Mouse (Mus musculus): Measurements from ENCODE around the gene Map2k4. TPM values are rescaled to one million over a fixed set of nuclear protein-coding genes. Genes with fewer than 3 reads are reported as not detected.

Map2k4 gene
- polyA plus RNA-seq, 1 experiment from 2014 or later: 65.1 TPM

GRCm38 (mm10) chr11:65704861-65705260 is 83.2 kb downstream of the Map2k4 start:
- peaks cover 51% of the 10 kb centered on the region for H3K36me3 ChIP-seq
- H3K9me3 ChIP-seq: no peaks in the 10 kb centered on the region
- no peaks in the 10 kb centered on the region for H3K4me1 ChIP-seq
- no peak overlapping the region for H3K27ac ChIP-seq
- H3K4me2 ChIP-seq: no peak overlapping the region
- no peak overlapping the region for H3K9ac ChIP-seq
- ATAC-seq (ENCODE audit: insufficient number of reproducible peaks, insufficient read depth, low FRiP score, low TSS enrichment, low read depth): no peak
- no peaks in the 10 kb centered on the region for H3K27me3 ChIP-seq
- WGBS: 87% methylated on average over 4 of the region's 4 CpGs
- no peak overlapping the region for H3K4me3 ChIP-seq

- Histone ChIP-seq H3K27me3 (0 out of 2 replicates have a peak, but pooled peaks cover 6% of the 10 kb centered on the region), H3K9me3 (no peaks in the 10 kb centered on the region), H3K4me1 (no peaks in the 10 kb centered on the region), H3K4me3 (no peak overlapping the region), H3K36me3 (no peaks in the 10 kb centered on the region), H3K4me2 (no peak overlapping the region), H3K9ac (no peak overlapping the region), H3K27ac (no peak overlapping the region)
- ATAC-seq (ENCODE audit: insufficient number of reproducible peaks, insufficient read depth, low FRiP score, low TSS enrichment, low read depth): no peak
- 27% methylated on average over 12 of the region's 12 CpGs for WGBS
Observed at GRCm38 (mm10) chr11:65678824-65679402, 109.2 kb downstream of the Map2k4 start.

- 43% methylated on average over 6 of the region's 6 CpGs for WGBS
- H3K4me1 ChIP-seq: peaks cover 5% of the 10 kb centered on the region; the same call in 1 of the 2 replicates
- H3K36me3 ChIP-seq: no peaks in the 10 kb centered on the region
- no peak overlapping the region for H3K4me3 ChIP-seq
- no peak overlapping the region for H3K9ac ChIP-seq
- no peaks in the 10 kb centered on the region for H3K9me3 ChIP-seq
- no peak for ATAC-seq (ENCODE audit: insufficient number of reproducible peaks, insufficient read depth, low FRiP score, low TSS enrichment, low read depth)
- H3K4me2 ChIP-seq: no peak overlapping the region
- H3K27ac ChIP-seq: no peak overlapping the region
- H3K27me3 ChIP-seq: no peaks in the 10 kb centered on the region
Observed at GRCm38 (mm10) chr11:65667348-65667969, 120.6 kb downstream of the Map2k4 start.

- WGBS: 79% methylated on average over 6 of the region's 6 CpGs
- H3K4me3 ChIP-seq: no peak overlapping the region
- H3K9ac ChIP-seq: no peak overlapping the region
Observed at GRCm38 (mm10) chr11:65664903-65665302, 123.2 kb downstream of the Map2k4 start.

GRCm38 (mm10) chr11:65661790-65662522 is 126.1 kb downstream of the Map2k4 start:
- H3K9ac ChIP-seq: no peak overlapping the region
- no peak overlapping the region for H3K4me2 ChIP-seq
- H3K9me3 ChIP-seq: no peaks in the 10 kb centered on the region
- no peaks in the 10 kb centered on the region for H3K36me3 ChIP-seq
- H3K4me1 ChIP-seq: no peaks in the 10 kb centered on the region
- no peak overlapping the region for H3K4me3 ChIP-seq
- no peak overlapping the region for H3K27ac ChIP-seq
- WGBS: 71% methylated on average over 8 of the region's 8 CpGs
- no peaks in the 10 kb centered on the region for H3K27me3 ChIP-seq
- no peak for ATAC-seq (ENCODE audit: insufficient number of reproducible peaks, insufficient read depth, low FRiP score, low TSS enrichment, low read depth)

More at GRCm38 (mm10) chr11:65664903-65665302, 123.2 kb downstream of the Map2k4 start:
- Histone ChIP-seq H3K4me1 (peaks cover 5% of the 10 kb centered on the region; the same call in 1 of the 2 replicates), H3K4me2 (no peak overlapping the region), H3K27ac (no peak overlapping the region), H3K9me3 (no peaks in the 10 kb centered on the region), H3K27me3 (no peaks in the 10 kb centered on the region), H3K36me3 (no peaks in the 10 kb centered on the region)
- ATAC-seq (ENCODE audit: insufficient number of reproducible peaks, insufficient read depth, low FRiP score, low TSS enrichment, low read depth): no peak

- Histone ChIP-seq H3K27ac (no peak overlapping the region), H3K27me3 (no peaks in the 10 kb centered on the region), H3K9ac (no peak overlapping the region), H3K36me3 (no peaks in the 10 kb centered on the region), H3K4me2 (no peak overlapping the region), H3K9me3 (no peaks in the 10 kb centered on the region), H3K4me1 (no peaks in the 10 kb centered on the region), H3K4me3 (no peak overlapping the region)
- WGBS: 84% methylated on average over 8 of the region's 8 CpGs
- ATAC-seq (ENCODE audit: insufficient number of reproducible peaks, insufficient read depth, low FRiP score, low TSS enrichment, low read depth): no peak
Observed at GRCm38 (mm10) chr11:65653932-65654331, 134.2 kb downstream of the Map2k4 start.

GRCm38 (mm10) chr11:65651426-65651825 is 136.7 kb downstream of the Map2k4 start:
- no peak overlapping the region for H3K9ac ChIP-seq
- H3K4me1 ChIP-seq: no peaks in the 10 kb centered on the region
- no peaks in the 10 kb centered on the region for H3K27me3 ChIP-seq
- no peak overlapping the region for H3K4me3 ChIP-seq
- 66% methylated on average over 7 of the region's 7 CpGs for WGBS
- no peak overlapping the region for H3K4me2 ChIP-seq
- no peak overlapping the region for H3K27ac ChIP-seq
- no peaks in the 10 kb centered on the region for H3K9me3 ChIP-seq
- H3K36me3 ChIP-seq: no peaks in the 10 kb centered on the region
- no peak for ATAC-seq (ENCODE audit: insufficient number of reproducible peaks, insufficient read depth, low FRiP score, low TSS enrichment, low read depth)

GRCm38 (mm10) chr11:65649956-65650715 is 138.0 kb downstream of the Map2k4 start:
- no peak overlapping the region for H3K4me2 ChIP-seq
- no peak overlapping the region for H3K4me3 ChIP-seq

GRCm38 (mm10) chr11:65649469-65649868 is 138.6 kb downstream of the Map2k4 start:
- no peak overlapping the region for H3K27ac ChIP-seq
- H3K9ac ChIP-seq: no peak overlapping the region
- ATAC-seq (ENCODE audit: insufficient number of reproducible peaks, insufficient read depth, low FRiP score, low TSS enrichment, low read depth): no peak
- no peaks in the 10 kb centered on the region for H3K4me1 ChIP-seq
- H3K36me3 ChIP-seq: no peaks in the 10 kb centered on the region
- H3K9me3 ChIP-seq: no peaks in the 10 kb centered on the region
- no peaks in the 10 kb centered on the region for H3K27me3 ChIP-seq
- H3K4me2 ChIP-seq: no peak overlapping the region
- no peak overlapping the region for H3K4me3 ChIP-seq
- WGBS: 66% methylated on average over 4 of the region's 4 CpGs

More at GRCm38 (mm10) chr11:65649956-65650715, 138.0 kb downstream of the Map2k4 start:
- Histone ChIP-seq H3K4me1 (no peaks in the 10 kb centered on the region), H3K27ac (no peak overlapping the region), H3K36me3 (no peaks in the 10 kb centered on the region), H3K27me3 (no peaks in the 10 kb centered on the region), H3K9me3 (no peaks in the 10 kb centered on the region), H3K9ac (no peak overlapping the region)
- 57% methylated on average over 4 of the region's 4 CpGs for WGBS
- no peak for ATAC-seq (ENCODE audit: insufficient number of reproducible peaks, insufficient read depth, low FRiP score, low TSS enrichment, low read depth)

- WGBS: 79% methylated on average over 5 of the region's 5 CpGs
- no peak overlapping the region for H3K4me2 ChIP-seq
Observed at GRCm38 (mm10) chr11:65646314-65646713, 141.8 kb downstream of the Map2k4 start.

GRCm38 (mm10) chr11:65644539-65644938 is 143.6 kb downstream of the Map2k4 start:
- WGBS: 52% methylated on average over 4 of the region's 4 CpGs

More at GRCm38 (mm10) chr11:65646314-65646713, 141.8 kb downstream of the Map2k4 start:
- H3K27me3 ChIP-seq: no peaks in the 10 kb centered on the region
- H3K9me3 ChIP-seq: no peaks in the 10 kb centered on the region
- H3K27ac ChIP-seq: no peak overlapping the region
- H3K36me3 ChIP-seq: no peaks in the 10 kb centered on the region
- H3K4me3 ChIP-seq: no peak overlapping the region
- H3K9ac ChIP-seq: no peak overlapping the region
- H3K4me1 ChIP-seq: no peaks in the 10 kb centered on the region
- no peak for ATAC-seq (ENCODE audit: insufficient number of reproducible peaks, insufficient read depth, low FRiP score, low TSS enrichment, low read depth)

More at GRCm38 (mm10) chr11:65644539-65644938, 143.6 kb downstream of the Map2k4 start:
- H3K27ac ChIP-seq: no peak overlapping the region
- H3K4me1 ChIP-seq: no peaks in the 10 kb centered on the region
- H3K36me3 ChIP-seq: no peaks in the 10 kb centered on the region
- no peak for ATAC-seq (ENCODE audit: insufficient number of reproducible peaks, insufficient read depth, low FRiP score, low TSS enrichment, low read depth)
- H3K9me3 ChIP-seq: no peaks in the 10 kb centered on the region
- no peak overlapping the region for H3K4me2 ChIP-seq
- H3K27me3 ChIP-seq: no peaks in the 10 kb centered on the region
- H3K9ac ChIP-seq: no peak overlapping the region
- no peak overlapping the region for H3K4me3 ChIP-seq
